ENCODE assay signal across 21 mouse cellular contexts in the genomic region with DNA sequence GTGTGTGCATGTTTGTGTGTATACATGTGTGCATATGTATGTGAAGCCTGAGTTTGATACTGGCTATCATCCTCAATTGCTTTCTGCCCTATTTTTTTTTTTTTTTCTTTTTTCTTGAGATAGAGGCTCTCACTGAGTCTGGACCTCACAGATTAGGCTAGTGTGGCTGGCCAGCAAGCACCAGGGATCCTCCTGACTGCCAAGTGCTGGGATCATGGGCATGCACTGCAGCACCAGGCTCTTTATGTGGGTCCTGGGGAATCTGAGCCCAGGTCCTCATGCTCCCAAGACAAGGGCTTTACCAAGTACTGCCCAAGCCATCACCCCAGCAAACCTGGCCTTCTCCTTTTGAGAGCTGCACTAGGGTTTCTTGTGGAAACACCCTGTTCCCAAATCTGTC.
"Had no signal": no experiment of that assay in that cellular context is flagged by ENCODE, and none has a peak within 500 bp of the region (broad histone marks: within the 10 kb centered on the region; RNA-seq: fewer than 3 reads in every experiment).

No protein-coding gene starts in this region.

- H3K4me3 ChIP-seq: layer of hippocampus, adult 2 months; limb, embryonic 12.5 days; limb, embryonic 15.5 days; neural tube, embryonic 12.5 days; neural tube, embryonic 15.5 days had no signal

- ATAC-seq: liver, postnatal 0 days had no signal

- H3K4me1 ChIP-seq: neural tube, embryonic 12.5 days; neural tube, embryonic 15.5 days had no signal

- H3K27me3 ChIP-seq: neural tube, embryonic 12.5 days had no signal

- DNase-seq: kidney, adult 2 months; kidney, postnatal 25 days; left cerebral cortex, postnatal 4 days; liver, postnatal 0 days; lung, embryonic 14.5 days; lung, postnatal 10 days; midbrain, embryonic 14.5 days; right cerebral cortex, adult 18-20 months; right cerebral cortex, postnatal 14 days; right cerebral cortex, postnatal 4 days; thymus, adult 18-20 months; thymus, postnatal 4 days had no signal

- H3K4me2 ChIP-seq: limb, embryonic 12.5 days; limb, embryonic 15.5 days; liver, embryonic 11.5 days; lung, embryonic 14.5 days; midbrain, embryonic 11.5 days; neural tube, embryonic 12.5 days; neural tube, embryonic 15.5 days had no signal

- H3K9me3 ChIP-seq: limb, embryonic 12.5 days; limb, embryonic 15.5 days; neural tube, embryonic 12.5 days; neural tube, embryonic 15.5 days had no signal

- H3K27ac ChIP-seq: kidney, postnatal 0 days; layer of hippocampus, adult 2 months; limb, embryonic 12.5 days; limb, embryonic 15.5 days; liver, embryonic 14.5 days; neural tube, embryonic 12.5 days; neural tube, embryonic 15.5 days had no signal

- H3K36me3 ChIP-seq: limb, embryonic 12.5 days; limb, embryonic 15.5 days; neural tube, embryonic 12.5 days; neural tube, embryonic 15.5 days had no signal

- H3K9ac ChIP-seq: limb, embryonic 12.5 days; limb, embryonic 15.5 days; liver, embryonic 14.5 days; liver, postnatal 0 days; lung, embryonic 14.5 days; neural tube, embryonic 12.5 days; neural tube, embryonic 15.5 days had no signal
